Mouse (Mus musculus): Measurements from ENCODE around the gene Cavin1. TPM values are rescaled to one million over a fixed set of nuclear protein-coding genes. Genes with fewer than 3 reads are reported as not detected.

The Cavin1 gene
- polyA plus RNA-seq, 1 experiment from 2014 or later: 461 TPM

DNA sequence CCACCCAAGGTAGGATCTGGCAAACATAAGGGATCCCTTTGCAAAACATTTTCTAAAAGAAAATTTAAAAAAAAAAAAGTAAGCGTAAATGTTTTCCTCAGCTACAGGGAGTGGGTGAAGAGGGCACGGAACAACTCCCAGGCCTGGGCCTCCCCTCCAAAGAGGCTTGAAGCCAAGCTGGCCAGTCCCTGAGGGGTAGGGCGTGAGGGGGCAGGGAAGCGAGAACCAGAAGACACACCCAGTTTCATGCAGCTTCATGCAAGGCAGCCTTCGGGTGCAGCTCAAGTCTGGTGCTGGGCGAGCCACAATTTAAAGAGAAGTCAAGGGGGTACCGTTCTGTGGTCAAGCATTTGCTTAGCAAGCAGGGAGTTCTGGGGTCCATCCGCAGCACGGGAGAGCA, 7.0 kb downstream of the Cavin1 start:
- no peak for ATAC-seq (ENCODE audit: low read depth)
- Histone ChIP-seq H3K9me3 (ENCODE audit: control insufficient read depth, low read length) (no peaks in the 10 kb centered on the region), H3K4me1 (replicated peaks; ENCODE audit: control insufficient read depth, insufficient read depth, low read length) (peaks cover 71% of the 10 kb centered on the region), H3K27me3 (ENCODE audit: control insufficient read depth, insufficient read depth, low read depth, low read length) (peaks cover 6% of the 10 kb centered on the region; the same call in 1 of the 2 replicates), H3K4me2 (ENCODE audit: low read depth, low read length) (peak overlapping the region; percentile 19; the same call in 1 of the 2 replicates), H3K27ac (ENCODE audit: low read length) (peak overlapping the region; percentile 72), H3K36me3 (ENCODE audit: control insufficient read depth, insufficient read depth, low read length) (peaks cover 5% of the 10 kb centered on the region), H3K9ac (ENCODE audit: low read length) (peak overlapping the region; percentile 17; the same call in 1 of the 2 replicates), H3K4me3 (ENCODE audit: low read length) (no peak overlapping the region)
- WGBS: 61% methylated on average over 9 of the region's 9 CpGs

DNA sequence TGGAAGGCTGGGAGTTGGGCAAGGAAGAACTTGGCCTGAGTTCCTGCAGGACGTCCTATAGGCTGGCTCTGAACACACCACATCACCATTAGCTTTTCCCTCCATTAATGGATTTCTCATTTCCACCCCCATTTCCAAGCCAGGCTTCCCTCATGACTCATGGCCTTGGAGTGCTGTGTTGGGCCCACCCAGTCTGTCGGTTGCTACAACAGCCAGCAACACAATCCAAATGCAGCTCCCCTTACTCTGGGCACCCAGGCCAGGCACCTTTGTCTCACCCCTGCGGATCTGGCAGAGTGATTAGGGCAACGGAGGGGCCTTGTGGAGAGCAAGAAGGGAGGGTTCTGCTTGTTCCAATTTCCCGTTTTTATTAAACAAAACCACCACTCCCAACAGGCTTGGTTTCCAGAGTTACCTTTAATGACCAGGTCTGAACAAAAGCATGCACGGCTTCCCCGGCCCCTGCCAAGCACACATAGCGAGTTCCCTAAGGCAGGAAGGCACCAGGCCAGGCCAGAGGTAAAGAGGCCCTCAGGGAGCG, 8.2 kb downstream of the Cavin1 start:
- Histone ChIP-seq H3K4me1 (replicated peaks; ENCODE audit: control insufficient read depth, insufficient read depth, low read length) (peaks cover 66% of the 10 kb centered on the region), H3K4me3 (ENCODE audit: low read length) (no peak overlapping the region), H3K27ac (ENCODE audit: low read length) (peak overlapping the region; percentile 72), H3K27me3 (ENCODE audit: control insufficient read depth, insufficient read depth, low read depth, low read length) (peaks cover 9% of the 10 kb centered on the region; the same call in 1 of the 2 replicates), H3K9me3 (ENCODE audit: control insufficient read depth, low read length) (no peaks in the 10 kb centered on the region), H3K4me2 (ENCODE audit: low read depth, low read length) (peak overlapping the region; percentile 4; the same call in 1 of the 2 replicates), H3K36me3 (ENCODE audit: control insufficient read depth, insufficient read depth, low read length) (peaks cover 14% of the 10 kb centered on the region), H3K9ac (ENCODE audit: low read length) (no peak overlapping the region)
- ATAC-seq (ENCODE audit: low read depth): peak; percentile 53
- WGBS: 41% methylated on average over 9 of the region's 9 CpGs

DNA sequence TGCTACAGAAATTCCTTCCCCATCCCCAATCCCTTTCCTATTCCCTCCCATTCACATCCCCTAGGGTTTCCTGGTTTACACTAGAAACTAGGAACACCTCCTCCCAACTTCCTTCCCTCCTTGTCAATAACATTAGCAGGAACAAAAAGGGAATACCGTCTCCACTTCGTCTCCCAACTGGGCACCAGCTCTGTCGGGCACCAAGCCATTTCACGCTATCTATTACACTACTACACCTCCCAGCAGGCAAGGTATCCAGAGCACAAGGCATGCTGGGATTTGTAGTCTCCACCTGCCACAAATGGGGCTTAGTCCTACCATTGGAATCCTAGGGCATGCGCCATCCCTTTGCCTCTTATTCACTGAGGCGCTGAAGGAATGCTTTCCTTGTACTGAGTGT, 10.1 kb downstream of the Cavin1 start:
- Histone ChIP-seq H3K4me3 (ENCODE audit: low read length) (no peak overlapping the region), H3K9me3 (ENCODE audit: control insufficient read depth, low read length) (no peaks in the 10 kb centered on the region), H3K4me2 (ENCODE audit: low read depth, low read length) (no peak overlapping the region), H3K27me3 (ENCODE audit: control insufficient read depth, insufficient read depth, low read depth, low read length) (peaks cover 9% of the 10 kb centered on the region; the same call in 1 of the 2 replicates), H3K9ac (ENCODE audit: low read length) (no peak overlapping the region), H3K4me1 (replicated peaks; ENCODE audit: control insufficient read depth, insufficient read depth, low read length) (peaks cover 53% of the 10 kb centered on the region), H3K27ac (ENCODE audit: low read length) (peak overlapping the region; percentile 85), H3K36me3 (ENCODE audit: control insufficient read depth, insufficient read depth, low read length) (peaks cover 17% of the 10 kb centered on the region)
- ATAC-seq (ENCODE audit: low read depth): peak; percentile 66
- WGBS: 15% methylated on average over 6 of the region's 6 CpGs

DNA sequence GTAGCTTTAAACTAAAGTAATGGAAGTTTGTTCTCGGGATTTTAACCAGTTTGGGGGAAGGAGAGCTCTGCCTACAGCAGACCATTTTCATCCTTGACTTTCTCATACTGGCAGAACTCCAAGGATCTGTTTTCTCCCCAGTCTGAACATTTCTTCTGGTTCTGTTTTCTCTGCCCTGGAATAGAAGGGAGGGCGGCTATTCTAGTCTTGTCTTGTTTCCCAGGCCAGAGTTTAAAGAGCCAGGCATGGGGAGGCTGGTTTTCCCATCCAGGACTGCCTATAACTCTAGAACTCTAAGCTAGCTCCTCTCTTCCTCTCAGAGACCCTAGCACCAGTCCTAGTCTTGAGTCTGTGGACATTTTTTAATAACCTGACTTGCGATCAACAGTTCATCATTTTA, 10.9 kb downstream of the Cavin1 start:
- ATAC-seq (ENCODE audit: low read depth): no peak
- Histone ChIP-seq H3K36me3 (ENCODE audit: control insufficient read depth, insufficient read depth, low read length) (peaks cover 18% of the 10 kb centered on the region), H3K27ac (ENCODE audit: low read length) (peak overlapping the region; percentile 85), H3K9ac (ENCODE audit: low read length) (peak overlapping the region; percentile 49), H3K4me1 (replicated peaks; ENCODE audit: control insufficient read depth, insufficient read depth, low read length) (peaks cover 50% of the 10 kb centered on the region), H3K9me3 (ENCODE audit: control insufficient read depth, low read length) (no peaks in the 10 kb centered on the region), H3K27me3 (ENCODE audit: control insufficient read depth, insufficient read depth, low read depth, low read length) (peaks cover 9% of the 10 kb centered on the region; the same call in 1 of the 2 replicates), H3K4me3 (ENCODE audit: low read length) (0 out of 2 replicates have a peak overlapping the region, but pooled peaks have one; percentile 4), H3K4me2 (ENCODE audit: low read depth, low read length) (peak overlapping the region; percentile 53)
- 28% methylated on average over 3 of the region's 3 CpGs for WGBS

DNA sequence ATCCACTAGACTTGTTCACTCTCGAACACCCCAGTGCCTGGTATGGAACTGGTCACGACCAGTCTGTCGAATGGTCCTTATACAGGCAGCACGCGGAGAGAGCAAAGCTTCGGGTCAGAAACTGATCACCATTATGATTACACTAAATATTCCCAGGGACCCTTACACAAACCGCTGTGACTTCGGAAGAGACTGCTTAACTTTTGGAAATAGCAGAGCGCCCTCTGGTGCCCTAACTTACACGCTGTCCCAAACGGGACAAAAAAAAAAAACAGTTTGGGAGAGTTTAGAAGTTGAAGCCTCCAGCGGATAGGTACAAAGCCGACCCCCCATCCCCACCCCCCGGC, 11.2 kb downstream of the Cavin1 start:
- peak overlapping the region; percentile 53 for H3K4me2 ChIP-seq (ENCODE audit: low read depth, low read length)
- 0 out of 2 replicates have a peak overlapping the region, but pooled peaks have one; percentile 4 for H3K4me3 ChIP-seq (ENCODE audit: low read length)
- H3K9ac ChIP-seq (ENCODE audit: low read length): peak overlapping the region; percentile 49
- peaks cover 50% of the 10 kb centered on the region for H3K4me1 ChIP-seq (replicated peaks; ENCODE audit: control insufficient read depth, insufficient read depth, low read length)
- ATAC-seq (ENCODE audit: low read depth): 0 out of 2 replicates have a peak, but pooled peaks have one; percentile 2
- WGBS: 5% methylated on average over 14 of the region's 14 CpGs
- H3K9me3 ChIP-seq (ENCODE audit: control insufficient read depth, low read length): no peaks in the 10 kb centered on the region
- peaks cover 9% of the 10 kb centered on the region; the same call in 1 of the 2 replicates for H3K27me3 ChIP-seq (ENCODE audit: control insufficient read depth, insufficient read depth, low read depth, low read length)
- peaks cover 18% of the 10 kb centered on the region for H3K36me3 ChIP-seq (ENCODE audit: control insufficient read depth, insufficient read depth, low read length)
- H3K27ac ChIP-seq (ENCODE audit: low read length): peak overlapping the region; percentile 85

DNA sequence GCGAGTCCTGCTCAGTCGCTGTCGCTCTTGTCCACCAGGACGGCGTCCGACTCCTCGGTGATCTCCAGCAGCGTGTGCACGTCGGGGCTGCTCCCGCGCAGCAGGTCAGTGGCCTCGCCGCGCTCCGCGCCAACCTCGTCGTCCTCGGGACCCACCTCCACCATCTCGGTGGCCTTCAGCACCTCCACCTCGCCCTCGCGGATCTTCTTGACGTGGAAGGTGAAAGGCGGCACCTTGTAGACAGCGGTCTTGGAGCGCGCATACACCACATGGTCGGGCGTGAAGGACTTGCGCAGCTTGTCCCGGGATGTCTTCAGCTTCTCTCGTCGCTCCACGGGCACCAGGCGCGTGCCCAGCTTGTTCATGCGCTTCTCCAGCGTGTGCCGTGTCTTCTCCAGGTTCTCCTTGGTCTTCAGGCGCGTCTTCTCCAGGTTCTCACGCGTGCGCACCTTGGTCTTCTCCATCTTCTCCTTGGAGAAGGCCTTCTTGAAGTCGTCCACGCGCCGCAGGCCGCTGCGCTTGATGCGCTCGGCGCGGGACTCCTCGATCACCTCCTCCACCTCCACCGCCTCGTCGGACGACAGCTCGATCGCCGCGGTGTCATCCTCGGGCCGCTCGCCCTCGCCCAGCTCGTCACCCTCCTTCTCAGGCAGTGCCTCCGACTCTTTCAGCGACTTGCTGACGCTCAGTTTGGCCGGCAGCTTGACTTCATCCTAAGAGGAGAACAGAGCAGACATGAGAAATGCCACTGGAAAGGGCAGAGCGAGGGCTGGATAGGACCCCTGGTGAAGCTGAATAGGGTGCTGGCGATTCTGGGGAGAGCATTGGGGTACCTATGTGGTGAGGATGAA, 11.8 kb downstream of the Cavin1 start:
- Histone ChIP-seq H3K4me3 (ENCODE audit: low read length) (no peak overlapping the region), H3K9me3 (ENCODE audit: control insufficient read depth, low read length) (no peaks in the 10 kb centered on the region), H3K4me1 (replicated peaks; ENCODE audit: control insufficient read depth, insufficient read depth, low read length) (peaks cover 46% of the 10 kb centered on the region), H3K36me3 (ENCODE audit: control insufficient read depth, insufficient read depth, low read length) (peaks cover 18% of the 10 kb centered on the region), H3K27me3 (ENCODE audit: control insufficient read depth, insufficient read depth, low read depth, low read length) (peaks cover 9% of the 10 kb centered on the region; the same call in 1 of the 2 replicates), H3K4me2 (ENCODE audit: low read depth, low read length) (peak overlapping the region; percentile 16; the same call in 1 of the 2 replicates), H3K27ac (ENCODE audit: low read length) (no peak overlapping the region), H3K9ac (ENCODE audit: low read length) (no peak overlapping the region)
- whole genome bisulfite sequencing: 30% methylated on average over 76 of the region's 76 CpGs
- no peak for ATAC-seq (ENCODE audit: low read depth)

DNA sequence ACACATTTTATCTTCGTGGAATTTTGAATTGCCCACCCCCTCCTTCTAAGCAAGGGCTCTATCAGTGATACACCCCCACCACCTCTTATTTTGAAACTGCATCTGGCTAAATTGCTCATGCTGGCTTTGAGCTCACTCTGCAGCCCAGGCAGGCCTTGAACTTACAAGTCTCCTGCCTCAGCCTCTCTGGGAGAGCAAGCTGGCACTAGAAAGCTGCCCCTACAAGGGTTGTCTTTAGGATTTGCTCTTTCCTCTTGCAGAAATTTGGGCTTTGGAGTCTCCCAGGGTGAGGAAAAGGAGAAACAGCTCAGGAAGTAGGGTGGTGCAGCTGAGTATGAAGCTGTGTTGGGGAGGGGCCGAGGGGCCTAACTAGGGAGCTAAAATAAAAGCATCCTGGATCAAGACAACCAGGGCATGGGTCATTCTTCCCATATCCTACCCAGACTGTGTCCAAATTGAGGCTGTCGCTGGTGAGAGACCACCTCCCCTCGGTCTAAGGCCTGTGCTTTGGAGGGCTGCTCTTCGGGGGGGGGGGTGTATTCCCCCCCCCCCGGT, 12.7 kb downstream of the Cavin1 start:
- no peak overlapping the region for H3K27ac ChIP-seq (ENCODE audit: low read length)
- H3K9me3 ChIP-seq (ENCODE audit: control insufficient read depth, low read length): no peaks in the 10 kb centered on the region
- H3K4me3 ChIP-seq (ENCODE audit: low read length): no peak overlapping the region
- H3K36me3 ChIP-seq (ENCODE audit: control insufficient read depth, insufficient read depth, low read length): peaks cover 18% of the 10 kb centered on the region
- H3K27me3 ChIP-seq (ENCODE audit: control insufficient read depth, insufficient read depth, low read depth, low read length): peaks cover 9% of the 10 kb centered on the region; the same call in 1 of the 2 replicates
- 30% methylated on average over 6 of the region's 6 CpGs for WGBS
- peaks cover 38% of the 10 kb centered on the region for H3K4me1 ChIP-seq (replicated peaks; ENCODE audit: control insufficient read depth, insufficient read depth, low read length)
- H3K9ac ChIP-seq (ENCODE audit: low read length): no peak overlapping the region
- no peak overlapping the region for H3K4me2 ChIP-seq (ENCODE audit: low read depth, low read length)
- no peak for ATAC-seq (ENCODE audit: low read depth)

DNA sequence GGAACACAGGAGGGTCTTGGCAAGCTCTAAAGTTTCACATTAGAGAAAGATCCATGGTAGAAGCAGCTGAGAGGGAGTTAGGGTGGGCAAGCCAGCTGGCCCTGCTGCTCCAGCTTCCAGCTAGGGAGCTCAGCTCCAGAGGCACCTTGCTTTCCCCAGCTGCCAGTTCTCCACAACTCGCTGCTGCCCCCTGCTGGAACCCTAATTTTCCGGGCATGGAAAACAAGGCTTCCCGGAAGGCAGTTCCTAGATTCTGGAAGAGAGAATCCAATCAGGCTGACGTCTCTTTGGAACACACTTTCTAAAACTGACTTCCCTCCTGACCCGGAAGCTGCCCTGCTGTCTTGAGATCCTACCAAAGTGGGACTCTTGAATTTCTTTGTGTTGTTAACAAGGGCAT, 13.4 kb downstream of the Cavin1 start:
- peaks cover 31% of the 10 kb centered on the region for H3K4me1 ChIP-seq (replicated peaks; ENCODE audit: control insufficient read depth, insufficient read depth, low read length)
- no peak overlapping the region for H3K9ac ChIP-seq (ENCODE audit: low read length)
- WGBS: 4% methylated on average over 5 of the region's 5 CpGs
- H3K9me3 ChIP-seq (ENCODE audit: control insufficient read depth, low read length): no peaks in the 10 kb centered on the region
- H3K27me3 ChIP-seq (ENCODE audit: control insufficient read depth, insufficient read depth, low read depth, low read length): peaks cover 9% of the 10 kb centered on the region; the same call in 1 of the 2 replicates
- H3K4me2 ChIP-seq (ENCODE audit: low read depth, low read length): no peak overlapping the region
- H3K36me3 ChIP-seq (ENCODE audit: control insufficient read depth, insufficient read depth, low read length): peaks cover 18% of the 10 kb centered on the region
- no peak for ATAC-seq (ENCODE audit: low read depth)
- H3K27ac ChIP-seq (ENCODE audit: low read length): no peak overlapping the region
- H3K4me3 ChIP-seq (ENCODE audit: low read length): no peak overlapping the region

DNA sequence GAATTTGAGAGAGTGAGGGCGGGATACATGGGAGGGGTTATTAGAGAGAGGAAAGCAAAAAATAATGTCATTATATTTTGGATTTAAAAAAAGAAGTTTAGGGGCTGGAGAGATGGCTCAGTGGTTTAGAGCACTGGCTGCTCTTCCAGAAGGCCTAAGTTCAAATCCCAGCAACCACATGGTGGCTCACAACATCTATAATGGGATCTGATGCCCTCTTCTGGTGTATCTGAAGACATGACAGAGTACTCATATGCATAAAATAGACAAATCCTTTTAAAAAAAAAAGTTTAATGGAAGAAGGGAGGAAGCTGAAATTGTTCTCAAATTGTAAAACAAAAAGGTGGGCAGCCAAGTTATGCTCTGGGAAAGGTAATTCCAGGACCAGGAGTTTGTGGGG, 21.1 kb downstream of the Cavin1 start:
- WGBS: 89% methylated on average over 1 of the region's 1 CpGs
- no peak overlapping the region for H3K27ac ChIP-seq (ENCODE audit: low read length)
- no peaks in the 10 kb centered on the region for H3K27me3 ChIP-seq (ENCODE audit: control insufficient read depth, insufficient read depth, low read depth, low read length)
- no peak overlapping the region for H3K4me2 ChIP-seq (ENCODE audit: low read depth, low read length)
- no peak for ATAC-seq (ENCODE audit: low read depth)
- peaks cover 4% of the 10 kb centered on the region; the same call in 1 of the 2 replicates for H3K9me3 ChIP-seq (ENCODE audit: control insufficient read depth, low read length)
- no peak overlapping the region for H3K4me3 ChIP-seq (ENCODE audit: low read length)
- no peak overlapping the region for H3K9ac ChIP-seq (ENCODE audit: low read length)
- H3K36me3 ChIP-seq (ENCODE audit: control insufficient read depth, insufficient read depth, low read length): no peaks in the 10 kb centered on the region; the same call in 1 of the 2 replicates
- no peaks in the 10 kb centered on the region for H3K4me1 ChIP-seq (replicated peaks; ENCODE audit: control insufficient read depth, insufficient read depth, low read length)

All from lung, embryonic 16.5 days (tissue).